Mouse (Mus musculus): ENCODE measurements around the gene Slit1. TPM values are rescaled to one million over a fixed set of nuclear protein-coding genes. Genes with fewer than 3 reads are reported as not detected.
A peak's percentile ranks its signal among the peaks of the same experiment; 100 is the strongest.

Gene Slit1
- polyA plus RNA-seq, 1 experiment from 2014 or later, result 18.2 TPM

GRCm38 (mm10) chr19:41763870-41764660, 20.6 kb upstream of the Slit1 start:
- H3K4me3 ChIP-seq (ENCODE audit: low read depth, low read length), result no peak overlapping the region
- no peak overlapping the region for H3K4me2 ChIP-seq (ENCODE audit: low read length)
- H3K27ac ChIP-seq (ENCODE audit: low read length), result no peak overlapping the region
- ATAC-seq, result peak; percentile 51
- H3K27me3 ChIP-seq (ENCODE audit: control insufficient read depth, insufficient read depth, low read depth, low read length), result no peaks in the 10 kb centered on the region
- no peaks in the 10 kb centered on the region for H3K36me3 ChIP-seq (ENCODE audit: control insufficient read depth, insufficient read depth, low read length)
- 31% methylated on average over 12 of the region's 12 CpGs for WGBS
- H3K4me1 ChIP-seq (ENCODE audit: control insufficient read depth, insufficient read depth, low read length), result 0 out of 2 replicates have a peak, but pooled peaks cover 2% of the 10 kb centered on the region
- H3K9ac ChIP-seq (ENCODE audit: low read depth, low read length), result no peak overlapping the region
- no peaks in the 10 kb centered on the region for H3K9me3 ChIP-seq (replicated peaks; ENCODE audit: control insufficient read depth, low read length, poor library complexity, severe bottlenecking)

GRCm38 (mm10) chr19:41761529-41761928, 18.1 kb upstream of the Slit1 start:
- Histone ChIP-seq H3K27me3 (ENCODE audit: control insufficient read depth, insufficient read depth, low read depth, low read length) (no peaks in the 10 kb centered on the region), H3K4me2 (ENCODE audit: low read length) (no peak overlapping the region), H3K36me3 (ENCODE audit: control insufficient read depth, insufficient read depth, low read length) (no peaks in the 10 kb centered on the region), H3K9me3 (replicated peaks; ENCODE audit: control insufficient read depth, low read length, poor library complexity, severe bottlenecking) (no peaks in the 10 kb centered on the region), H3K27ac (ENCODE audit: low read length) (no peak overlapping the region), H3K4me1 (ENCODE audit: control insufficient read depth, insufficient read depth, low read length) (no peaks in the 10 kb centered on the region), H3K9ac (ENCODE audit: low read depth, low read length) (no peak overlapping the region), H3K4me3 (ENCODE audit: low read depth, low read length) (no peak overlapping the region)
- no peak for ATAC-seq
- 41% methylated on average over 9 of the region's 9 CpGs for WGBS

GRCm38 (mm10) chr19:41759765-41760164, 16.3 kb upstream of the Slit1 start:
- Histone ChIP-seq H3K36me3 (ENCODE audit: control insufficient read depth, insufficient read depth, low read length) (no peaks in the 10 kb centered on the region), H3K9ac (ENCODE audit: low read depth, low read length) (no peak overlapping the region), H3K4me3 (ENCODE audit: low read depth, low read length) (no peak overlapping the region), H3K4me1 (ENCODE audit: control insufficient read depth, insufficient read depth, low read length) (no peaks in the 10 kb centered on the region), H3K4me2 (ENCODE audit: low read length) (no peak overlapping the region), H3K9me3 (replicated peaks; ENCODE audit: control insufficient read depth, low read length, poor library complexity, severe bottlenecking) (no peaks in the 10 kb centered on the region), H3K27ac (ENCODE audit: low read length) (no peak overlapping the region), H3K27me3 (ENCODE audit: control insufficient read depth, insufficient read depth, low read depth, low read length) (no peaks in the 10 kb centered on the region)
- ATAC-seq, result peak; percentile 12; the same call in 1 of the 2 replicates
- WGBS, result 82% methylated on average over 6 of the region's 6 CpGs

GRCm38 (mm10) chr19:41759270-41759669, 15.8 kb upstream of the Slit1 start:
- 78% methylated on average over 5 of the region's 5 CpGs for WGBS
- Histone ChIP-seq H3K36me3 (ENCODE audit: control insufficient read depth, insufficient read depth, low read length) (no peaks in the 10 kb centered on the region), H3K9me3 (replicated peaks; ENCODE audit: control insufficient read depth, low read length, poor library complexity, severe bottlenecking) (no peaks in the 10 kb centered on the region), H3K4me2 (ENCODE audit: low read length) (no peak overlapping the region), H3K4me3 (ENCODE audit: low read depth, low read length) (no peak overlapping the region), H3K9ac (ENCODE audit: low read depth, low read length) (no peak overlapping the region), H3K27me3 (ENCODE audit: control insufficient read depth, insufficient read depth, low read depth, low read length) (no peaks in the 10 kb centered on the region), H3K27ac (ENCODE audit: low read length) (no peak overlapping the region), H3K4me1 (ENCODE audit: control insufficient read depth, insufficient read depth, low read length) (no peaks in the 10 kb centered on the region)
- ATAC-seq, result no peak

GRCm38 (mm10) chr19:41754760-41755159, 11.3 kb upstream of the Slit1 start:
- no peak overlapping the region for H3K9ac ChIP-seq (ENCODE audit: low read depth, low read length)
- no peaks in the 10 kb centered on the region for H3K4me1 ChIP-seq (ENCODE audit: control insufficient read depth, insufficient read depth, low read length)
- no peaks in the 10 kb centered on the region for H3K9me3 ChIP-seq (replicated peaks; ENCODE audit: control insufficient read depth, low read length, poor library complexity, severe bottlenecking)
- 35% methylated on average over 15 of the region's 15 CpGs for WGBS
- no peaks in the 10 kb centered on the region for H3K27me3 ChIP-seq (ENCODE audit: control insufficient read depth, insufficient read depth, low read depth, low read length)
- H3K4me3 ChIP-seq (ENCODE audit: low read depth, low read length), result no peak overlapping the region
- no peaks in the 10 kb centered on the region for H3K36me3 ChIP-seq (ENCODE audit: control insufficient read depth, insufficient read depth, low read length)
- H3K27ac ChIP-seq (ENCODE audit: low read length), result no peak overlapping the region
- ATAC-seq, result no peak
- no peak overlapping the region for H3K4me2 ChIP-seq (ENCODE audit: low read length)

- 64% methylated on average over 11 of the region's 11 CpGs for WGBS
- no peak for ATAC-seq
Observed at GRCm38 (mm10) chr19:41751906-41752305, 8.4 kb upstream of the Slit1 start.

GRCm38 (mm10) chr19:41747436-41747835, 4.0 kb upstream of the Slit1 start:
- no peaks in the 10 kb centered on the region for H3K9me3 ChIP-seq (replicated peaks; ENCODE audit: control insufficient read depth, low read length, poor library complexity, severe bottlenecking)
- H3K4me1 ChIP-seq (ENCODE audit: control insufficient read depth, insufficient read depth, low read length), result peaks cover 13% of the 10 kb centered on the region; the same call in 1 of the 2 replicates
- H3K27ac ChIP-seq (ENCODE audit: low read length), result no peak overlapping the region
- no peak overlapping the region for H3K9ac ChIP-seq (ENCODE audit: low read depth, low read length)
- H3K36me3 ChIP-seq (ENCODE audit: control insufficient read depth, insufficient read depth, low read length), result no peaks in the 10 kb centered on the region
- no peak overlapping the region for H3K4me3 ChIP-seq (ENCODE audit: low read depth, low read length)
- no peak overlapping the region for H3K4me2 ChIP-seq (ENCODE audit: low read length)
- H3K27me3 ChIP-seq (ENCODE audit: control insufficient read depth, insufficient read depth, low read depth, low read length), result no peaks in the 10 kb centered on the region
- WGBS, result 91% methylated on average over 14 of the region's 14 CpGs
- ATAC-seq, result no peak

More at GRCm38 (mm10) chr19:41751906-41752305, 8.4 kb upstream of the Slit1 start:
- H3K4me1 ChIP-seq (ENCODE audit: control insufficient read depth, insufficient read depth, low read length), result no peaks in the 10 kb centered on the region
- no peak overlapping the region for H3K27ac ChIP-seq (ENCODE audit: low read length)
- H3K4me3 ChIP-seq (ENCODE audit: low read depth, low read length), result no peak overlapping the region
- no peaks in the 10 kb centered on the region for H3K27me3 ChIP-seq (ENCODE audit: control insufficient read depth, insufficient read depth, low read depth, low read length)
- H3K9me3 ChIP-seq (replicated peaks; ENCODE audit: control insufficient read depth, low read length, poor library complexity, severe bottlenecking), result no peaks in the 10 kb centered on the region
- H3K4me2 ChIP-seq (ENCODE audit: low read length), result no peak overlapping the region
- no peaks in the 10 kb centered on the region for H3K36me3 ChIP-seq (ENCODE audit: control insufficient read depth, insufficient read depth, low read length)
- no peak overlapping the region for H3K9ac ChIP-seq (ENCODE audit: low read depth, low read length)

- Histone ChIP-seq H3K4me2 (ENCODE audit: low read length) (no peak overlapping the region), H3K4me3 (ENCODE audit: low read depth, low read length) (no peak overlapping the region), H3K4me1 (ENCODE audit: control insufficient read depth, insufficient read depth, low read length) (peaks cover 24% of the 10 kb centered on the region), H3K9ac (ENCODE audit: low read depth, low read length) (0 out of 2 replicates have a peak overlapping the region, but pooled peaks have one; percentile 18), H3K27ac (ENCODE audit: low read length) (no peak overlapping the region; the same call in 1 of the 2 replicates), H3K27me3 (ENCODE audit: control insufficient read depth, insufficient read depth, low read depth, low read length) (no peaks in the 10 kb centered on the region), H3K36me3 (ENCODE audit: control insufficient read depth, insufficient read depth, low read length) (no peaks in the 10 kb centered on the region), H3K9me3 (replicated peaks; ENCODE audit: control insufficient read depth, low read length, poor library complexity, severe bottlenecking) (no peaks in the 10 kb centered on the region)
- peak; percentile 79 for ATAC-seq
- WGBS, result 27% methylated on average over 15 of the region's 15 CpGs
Observed at GRCm38 (mm10) chr19:41745941-41746557, 2.6 kb upstream of the Slit1 start.

- 19% methylated on average over 4 of the region's 4 CpGs for WGBS
- H3K27me3 ChIP-seq (ENCODE audit: control insufficient read depth, insufficient read depth, low read depth, low read length), result no peaks in the 10 kb centered on the region
- H3K9me3 ChIP-seq (replicated peaks; ENCODE audit: control insufficient read depth, low read length, poor library complexity, severe bottlenecking), result no peaks in the 10 kb centered on the region
- no peak overlapping the region for H3K4me3 ChIP-seq (ENCODE audit: low read depth, low read length)
- peaks cover 59% of the 10 kb centered on the region for H3K4me1 ChIP-seq (ENCODE audit: control insufficient read depth, insufficient read depth, low read length)
- no peak for ATAC-seq
- H3K36me3 ChIP-seq (ENCODE audit: control insufficient read depth, insufficient read depth, low read length), result no peaks in the 10 kb centered on the region
- H3K4me2 ChIP-seq (ENCODE audit: low read length), result peak overlapping the region; percentile 62
- no peak overlapping the region for H3K9ac ChIP-seq (ENCODE audit: low read depth, low read length)
- no peak overlapping the region for H3K27ac ChIP-seq (ENCODE audit: low read length)
Observed at GRCm38 (mm10) chr19:41738896-41739295, 4.6 kb downstream of the Slit1 start.
